Mouse (Mus musculus): Measurements from ENCODE around the gene Eid2. TPM values are rescaled to one million over a fixed set of nuclear protein-coding genes. Genes with fewer than 3 reads are reported as not detected.
"Not testable (repeated sequence)": the region's sequence is repeated elsewhere in the genome, so short reads cannot be mapped to it uniquely, and the experiment has no call there.

Eid2 gene
- 0.85 and 1.2 TPM in 2 replicates for polyA plus RNA-seq (2015; fragmentation: Nextera tagmentation; extraction: Ambion mirVana)

GRCm38 (mm10) chr7:28267129-28268041, at the start of gene Eid2:
TSS of gene Eid2 (plus strand) at chr7:28267881.
- Histone ChIP-seq H3K9me3 (ENCODE audit: low read length) (peaks cover 4% of the 10 kb centered on the region; the same call in 1 of the 2 replicates), H3K36me3 (ENCODE audit: insufficient read depth, low read length) (peaks cover 20% of the 10 kb centered on the region), H3K9ac (replicated peaks; ENCODE audit: low read length) (peak within 1 kb of the TSS; percentile 99), H3K27ac (ENCODE audit: low read length) (peak within 1 kb of the TSS; percentile 90), H3K4me1 (ENCODE audit: insufficient read depth, low read length) (peaks cover 9% of the 10 kb centered on the region; the same call in 1 of the 2 replicates), H3K27me3 (ENCODE audit: insufficient read depth, low read length) (no peaks in the 10 kb centered on the region), H3K4me2 (replicated peaks; ENCODE audit: low read depth, low read length) (peak within 1 kb of the TSS; percentile 75), H3K4me3 (ENCODE audit: low read length) (peak within 1 kb of the TSS; percentile 85)
- WGBS: 8% methylated on average over 56 of the region's 57 CpGs
- peak; percentile 92 for ATAC-seq (ENCODE audit: low FRiP score, low TSS enrichment)

GRCm38 (mm10) chr7:28218951-28219740, 48.5 kb upstream of the Eid2 start:
- H3K27ac ChIP-seq (ENCODE audit: low read length); ATAC-seq (ENCODE audit: low FRiP score, low TSS enrichment); H3K9ac ChIP-seq (replicated peaks; ENCODE audit: low read length); H3K27me3 ChIP-seq (ENCODE audit: insufficient read depth, low read length); H3K36me3 ChIP-seq (ENCODE audit: insufficient read depth, low read length); H3K9me3 ChIP-seq (ENCODE audit: low read length); H3K4me3 ChIP-seq (ENCODE audit: low read length); H3K4me1 ChIP-seq (ENCODE audit: insufficient read depth, low read length); H3K4me2 ChIP-seq (replicated peaks; ENCODE audit: low read depth, low read length): not testable (repeated sequence)
- WGBS: 91% methylated on average over 20 of the region's 20 CpGs

- not testable (repeated sequence) for H3K27me3 ChIP-seq (ENCODE audit: insufficient read depth, low read length); H3K27ac ChIP-seq (ENCODE audit: low read length); H3K4me1 ChIP-seq (ENCODE audit: insufficient read depth, low read length); H3K9me3 ChIP-seq (ENCODE audit: low read length); H3K4me3 ChIP-seq (ENCODE audit: low read length); H3K9ac ChIP-seq (replicated peaks; ENCODE audit: low read length); H3K36me3 ChIP-seq (ENCODE audit: insufficient read depth, low read length); H3K4me2 ChIP-seq (replicated peaks; ENCODE audit: low read depth, low read length); ATAC-seq (ENCODE audit: low FRiP score, low TSS enrichment)
- 77% methylated on average over 4 of the region's 4 CpGs for WGBS
Observed at GRCm38 (mm10) chr7:28226836-28227235, 40.8 kb upstream of the Eid2 start.

GRCm38 (mm10) chr7:28227421-28227820, 40.3 kb upstream of the Eid2 start:
- WGBS: 91% methylated on average over 4 of the region's 4 CpGs
- H3K36me3 ChIP-seq (ENCODE audit: insufficient read depth, low read length); H3K27me3 ChIP-seq (ENCODE audit: insufficient read depth, low read length); H3K4me2 ChIP-seq (replicated peaks; ENCODE audit: low read depth, low read length); H3K4me3 ChIP-seq (ENCODE audit: low read length); H3K9me3 ChIP-seq (ENCODE audit: low read length); H3K4me1 ChIP-seq (ENCODE audit: insufficient read depth, low read length); ATAC-seq (ENCODE audit: low FRiP score, low TSS enrichment); H3K27ac ChIP-seq (ENCODE audit: low read length); H3K9ac ChIP-seq (replicated peaks; ENCODE audit: low read length): not testable (repeated sequence)

- not testable (repeated sequence) for H3K36me3 ChIP-seq (ENCODE audit: insufficient read depth, low read length); H3K27me3 ChIP-seq (ENCODE audit: insufficient read depth, low read length); H3K4me3 ChIP-seq (ENCODE audit: low read length); H3K9me3 ChIP-seq (ENCODE audit: low read length); H3K27ac ChIP-seq (ENCODE audit: low read length); H3K4me1 ChIP-seq (ENCODE audit: insufficient read depth, low read length); ATAC-seq (ENCODE audit: low FRiP score, low TSS enrichment); H3K9ac ChIP-seq (replicated peaks; ENCODE audit: low read length); H3K4me2 ChIP-seq (replicated peaks; ENCODE audit: low read depth, low read length)
- WGBS: 80% methylated on average over 2 of the region's 2 CpGs
Observed at GRCm38 (mm10) chr7:28243943-28244342, 23.7 kb upstream of the Eid2 start.

GRCm38 (mm10) chr7:28248957-28249356, 18.7 kb upstream of the Eid2 start:
- Histone ChIP-seq H3K9ac (replicated peaks; ENCODE audit: low read length) (no peak overlapping the region), H3K9me3 (ENCODE audit: low read length) (no peaks in the 10 kb centered on the region), H3K4me3 (ENCODE audit: low read length) (no peak overlapping the region), H3K4me2 (replicated peaks; ENCODE audit: low read depth, low read length) (no peak overlapping the region), H3K27ac (ENCODE audit: low read length) (no peak overlapping the region), H3K36me3 (ENCODE audit: insufficient read depth, low read length) (no peaks in the 10 kb centered on the region), H3K27me3 (ENCODE audit: insufficient read depth, low read length) (no peaks in the 10 kb centered on the region), H3K4me1 (ENCODE audit: insufficient read depth, low read length) (no peaks in the 10 kb centered on the region)
- ATAC-seq (ENCODE audit: low FRiP score, low TSS enrichment): no peak
- WGBS: 92% methylated on average over 3 of the region's 3 CpGs

GRCm38 (mm10) chr7:28251976-28252375, 15.7 kb upstream of the Eid2 start:
- H3K4me1 ChIP-seq (ENCODE audit: insufficient read depth, low read length): no peaks in the 10 kb centered on the region
- H3K36me3 ChIP-seq (ENCODE audit: insufficient read depth, low read length): no peaks in the 10 kb centered on the region
- ATAC-seq (ENCODE audit: low FRiP score, low TSS enrichment): no peak
- no peak overlapping the region for H3K27ac ChIP-seq (ENCODE audit: low read length)
- no peak overlapping the region for H3K4me2 ChIP-seq (replicated peaks; ENCODE audit: low read depth, low read length)
- no peak overlapping the region for H3K4me3 ChIP-seq (ENCODE audit: low read length)
- WGBS: 92% methylated on average over 17 of the region's 17 CpGs
- 0 out of 2 replicates have a peak, but pooled peaks cover 6% of the 10 kb centered on the region for H3K9me3 ChIP-seq (ENCODE audit: low read length)
- no peak overlapping the region for H3K9ac ChIP-seq (replicated peaks; ENCODE audit: low read length)
- H3K27me3 ChIP-seq (ENCODE audit: insufficient read depth, low read length): no peaks in the 10 kb centered on the region

- Histone ChIP-seq H3K4me3 (ENCODE audit: low read length) (no peak overlapping the region), H3K27me3 (ENCODE audit: insufficient read depth, low read length) (no peaks in the 10 kb centered on the region), H3K4me2 (replicated peaks; ENCODE audit: low read depth, low read length) (no peak overlapping the region), H3K27ac (ENCODE audit: low read length) (no peak overlapping the region), H3K36me3 (ENCODE audit: insufficient read depth, low read length) (no peaks in the 10 kb centered on the region), H3K4me1 (ENCODE audit: insufficient read depth, low read length) (no peaks in the 10 kb centered on the region), H3K9ac (replicated peaks; ENCODE audit: low read length) (no peak overlapping the region), H3K9me3 (ENCODE audit: low read length) (0 out of 2 replicates have a peak, but pooled peaks cover 6% of the 10 kb centered on the region)
- WGBS: 80% methylated on average over 6 of the region's 6 CpGs
- ATAC-seq (ENCODE audit: low FRiP score, low TSS enrichment): no peak
Observed at GRCm38 (mm10) chr7:28254591-28254990, 13.1 kb upstream of the Eid2 start.

GRCm38 (mm10) chr7:28255476-28255875, 12.2 kb upstream of the Eid2 start:
- H3K4me1 ChIP-seq (ENCODE audit: insufficient read depth, low read length): no peaks in the 10 kb centered on the region
- H3K9me3 ChIP-seq (ENCODE audit: low read length): 0 out of 2 replicates have a peak, but pooled peaks cover 6% of the 10 kb centered on the region
- ATAC-seq (ENCODE audit: low FRiP score, low TSS enrichment): no peak
- no peaks in the 10 kb centered on the region for H3K27me3 ChIP-seq (ENCODE audit: insufficient read depth, low read length)
- 82% methylated on average over 6 of the region's 6 CpGs for WGBS
- H3K27ac ChIP-seq (ENCODE audit: low read length): no peak overlapping the region
- no peak overlapping the region for H3K9ac ChIP-seq (replicated peaks; ENCODE audit: low read length)
- H3K4me3 ChIP-seq (ENCODE audit: low read length): no peak overlapping the region
- no peak overlapping the region for H3K4me2 ChIP-seq (replicated peaks; ENCODE audit: low read depth, low read length)
- H3K36me3 ChIP-seq (ENCODE audit: insufficient read depth, low read length): no peaks in the 10 kb centered on the region
